Mouse (Mus musculus) adrenal gland, adult 10 weeks (tissue): ENCODE data around the gene Mefv. TPM values are rescaled to one million over a fixed set of nuclear protein-coding genes. Genes with fewer than 3 reads are reported as not detected.

Experiments used
- polyA plus RNA-seq: library from polyadenylated mRNA; stranded (reverse); fragments of 350-450 nt; fragmentation: Illumina TruSeq; extraction: RNeasy Lipid Tissue Mini Kit (QIAGEN cat#74804); gene quantifications from one replicate; pipeline ENCODE4 v1.2.3, GENCODE M21; 2014; ENCODE audit warnings: low read depth, low replicate concordance

The Mefv gene
- polyA plus RNA-seq = not detected

GRCm38 (mm10) chr16:3717980-3718379 is at the start of gene Mefv:
Gene Mefv, minus strand, starts transcription at chr16:3718097.

GRCm38 (mm10) chr16:3743503-3744185 is 25.7 kb upstream of the Mefv start, which contains the start of gene Zfp263:
Gene Zfp263, plus strand, starts transcription at chr16:3744093.

Other genes with a start within 250 kb of the Mefv start
- not detected for gene Olfr161, start 127.1 kb downstream of the Mefv start, polyA plus RNA-seq
- gene Zfp263, start 26.0 kb upstream of the Mefv start, polyA plus RNA-seq = 41.5 TPM
- not detected for gene Olfr15, start 112.8 kb upstream of the Mefv start, polyA plus RNA-seq
- gene Zfp174, start 129.2 kb upstream of the Mefv start, polyA plus RNA-seq = 34.5 TPM
- gene Naa60, start 154.3 kb upstream of the Mefv start, polyA plus RNA-seq = 202 TPM
- gene Zfp597, start 166.5 kb upstream of the Mefv start, polyA plus RNA-seq = 29.4 TPM
- 1.4 TPM for gene Gm20695, start 166.6 kb upstream of the Mefv start, polyA plus RNA-seq
- gene 1700037C18Rik, start 190.6 kb upstream of the Mefv start, polyA plus RNA-seq = not detected
- 30.6 TPM for gene Cluap1, start 190.7 kb upstream of the Mefv start, polyA plus RNA-seq